Mouse (Mus musculus) liver, embryonic 14 days (tissue): ENCODE results near the gene Zfp277. TPM values are rescaled to one million over a fixed set of nuclear protein-coding genes. Genes with fewer than 3 reads are reported as not detected.

Source experiments
- polyA plus RNA-seq: library from polyadenylated mRNA; depleted of rRNA; stranded (reverse); fragments of >200 nt; gene quantifications from 2 replicates; pipeline ENCODE4 v1.2.3, GENCODE M21; 2012; rRNA removed

Gene Zfp277
- 4.8 and 6.0 TPM in 2 replicates for polyA plus RNA-seq

GRCm38 (mm10) chr12:40445648-40446449 lies at the start of gene Zfp277, which contains the start of gene Dock4:
Gene Zfp277 (minus strand): TSS chr12:40445902.
Gene Dock4 (plus strand): TSS chr12:40445952.

Other genes starting within 250 kb of the Zfp277 start
- gene Lsmem1, start 246.4 kb downstream of the Zfp277 start, polyA plus RNA-seq: 0.01 and 0.06 TPM in 2 replicates
- 15.3 and 17.1 TPM in 2 replicates for gene Ifrd1, start 197.4 kb downstream of the Zfp277 start, polyA plus RNA-seq
- 0.51 and 0.58 TPM in 2 replicates for gene Dock4, start 50 bp upstream of the Zfp277 start, polyA plus RNA-seq